Comparison of ENCODE assay signal across 8 mouse cellular contexts in the genomic region with DNA sequence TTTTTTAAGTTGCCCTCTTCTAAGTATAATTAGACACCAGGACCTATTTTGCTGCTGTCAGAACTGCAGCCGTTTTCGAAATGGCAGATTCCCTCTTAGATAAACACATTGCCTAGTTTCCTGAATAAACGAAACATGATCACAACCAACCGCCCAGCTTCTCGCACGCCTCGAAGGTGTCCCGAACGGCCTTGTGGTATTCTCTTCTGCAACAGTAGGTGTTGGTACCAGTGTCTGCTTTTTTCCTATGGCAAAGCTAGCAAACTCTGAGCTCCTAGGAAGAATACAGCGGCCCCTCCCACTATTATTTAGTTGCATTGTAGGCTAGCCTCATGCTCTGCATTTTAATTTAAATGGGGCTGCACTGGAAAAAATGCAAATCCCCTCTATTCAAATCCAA. TPM values are rescaled to one million over a fixed set of nuclear protein-coding genes. Genes with fewer than 3 reads are reported as not detected.
A peak's percentile ranks its signal among the peaks of the same experiment; 100 is the strongest.
DNase-seq lines count a peak whose midpoint lies in the region; ATAC-seq and TF ChIP-seq lines count a peak whose summit lies in the region.

No protein-coding gene starts in this region.

- no peaks in the 10 kb centered on the region for H3K9me3 ChIP-seq in hindbrain, postnatal 0 days (ENCODE audit: low read length)
- H3K9me3 ChIP-seq in midbrain, embryonic 15.5 days = no peaks in the 10 kb centered on the region

- WGBS in hindbrain, postnatal 0 days = 5% methylated on average over 10 of the region's 10 CpGs
- 1% methylated on average over 10 of the region's 10 CpGs for WGBS in midbrain, embryonic 15.5 days

- H3K27me3 ChIP-seq in hindbrain, postnatal 0 days (ENCODE audit: insufficient read depth, low read length) = no peaks in the 10 kb centered on the region
- H3K27me3 ChIP-seq in midbrain, embryonic 15.5 days (replicated peaks) = no peaks in the 10 kb centered on the region; the same call in 1 of the 2 replicates

- TF ChIP-seq CTCF in layer of hippocampus, adult 2 months (conservative IDR thresholded peaks at IDR 0.05) = no peak
- TF ChIP-seq CTCF in hindbrain, postnatal 0 days (IDR thresholded peaks at IDR 0.05; ENCODE audit: low read depth) = no peak

- peak overlapping the region; percentile 49 for H3K4me2 ChIP-seq in hindbrain, postnatal 0 days (ENCODE audit: low read depth, low read length)
- H3K4me2 ChIP-seq in midbrain, embryonic 15.5 days = peak overlapping the region; percentile 45

- H3K4me1 ChIP-seq in hindbrain, postnatal 0 days (ENCODE audit: insufficient read depth, low read length) = no peaks in the 10 kb centered on the region
- peaks cover 18% of the 10 kb centered on the region for H3K4me1 ChIP-seq in midbrain, embryonic 15.5 days

- no peak for DNase-seq in layer of hippocampus, adult 2 months (ENCODE audit: low spot score in 2 of 2)
- no peak for DNase-seq in layer of hippocampus, adult 11-12 months (ENCODE audit: low spot score)
- DNase-seq in embryo, embryonic 10.5 days (ENCODE audit: low spot score) = peak; percentile 73
- DNase-seq in hindbrain, postnatal 0 days (ENCODE audit: low spot score) = peak; percentile 60
- no peak for DNase-seq in layer of hippocampus, adult 18-20 months (ENCODE audit: low spot score in 2 of 2)
- no peak for DNase-seq in layer of hippocampus, postnatal 36 days
- DNase-seq in layer of hippocampus, postnatal 25 days (ENCODE audit: extremely low spot score in 1 of 2, low spot score in 1 of 2) = no peak

- no peak overlapping the region for H3K27ac ChIP-seq in layer of hippocampus, adult 2 months
- H3K27ac ChIP-seq in hindbrain, postnatal 0 days = peak overlapping the region; percentile 49
- peak overlapping the region; percentile 78 for H3K27ac ChIP-seq in midbrain, embryonic 15.5 days

- H3K36me3 ChIP-seq in hindbrain, postnatal 0 days (ENCODE audit: insufficient read depth, low read length) = no peaks in the 10 kb centered on the region
- H3K36me3 ChIP-seq in midbrain, embryonic 15.5 days (replicated peaks) = no peaks in the 10 kb centered on the region

- peak overlapping the region; percentile 33 for H3K9ac ChIP-seq in hindbrain, postnatal 0 days (replicated peaks; ENCODE audit: low read length)
- H3K9ac ChIP-seq in midbrain, embryonic 15.5 days = peak overlapping the region; percentile 1; the same call in 1 of the 2 replicates

- ATAC-seq in hindbrain, postnatal 0 days = 0 out of 2 replicates have a peak, but pooled peaks have one; percentile 43
- ATAC-seq in midbrain, embryonic 15.5 days (replicated peaks) = peak; percentile 73

- peak overlapping the region; percentile 7 for H3K4me3 ChIP-seq in layer of hippocampus, adult 2 months
- peak overlapping the region; percentile 21 for H3K4me3 ChIP-seq in hindbrain, postnatal 0 days (ENCODE audit: low read length)
- H3K4me3 ChIP-seq in midbrain, embryonic 15.5 days = peak overlapping the region; percentile 23

RNA-seq across cellular contexts. Expression of a gene that starts 45.3 kb away (rescaled TPM):
- total RNA-seq in layer of hippocampus, adult 2 months (2021) = 1 to 10 TPM; 3.0 to 3.8 TPM
- total RNA-seq in hindbrain, postnatal 0 days (2014; rRNA removed) = 3.5 and 8.5 TPM in 2 replicates
- 0.59 and 0.61 TPM in 2 replicates for polyA plus RNA-seq in hindbrain, postnatal 0 days (2015; fragmentation: Nextera tagmentation; extraction: Ambion mirVana)
- 1.4 TPM in 2 replicates for polyA plus RNA-seq in midbrain, embryonic 15.5 days (2015; fragmentation: Nextera tagmentation; extraction: Ambion mirVana)
- 1 to 10 TPM; 4.2 TPM for total RNA-seq in layer of hippocampus, adult 18-20 months (2021)
- total RNA-seq in layer of hippocampus, postnatal 36 days (2021) = 1 to 10 TPM; 2.3 to 2.5 TPM
- 1 to 10 TPM; 2.6 to 5.4 TPM for total RNA-seq in layer of hippocampus, postnatal 25 days (2021)

Comparison
In these comparisons a context has a peak if more than half of its experiments do, and no peak if none do; other contexts are left out.
1. DNase-seq: peak in embryo, embryonic 10.5 days (single experiment) and hindbrain, postnatal 0 days (single experiment); none in layer of hippocampus, adult 2 months (0 of 2), layer of hippocampus, adult 11-12 months (single experiment), layer of hippocampus, adult 18-20 months (0 of 2), layer of hippocampus, postnatal 36 days (0 of 2) and layer of hippocampus, postnatal 25 days (0 of 2).
2. Peak in every context shown above with its lines, with median percentiles within 50 percentile points of each other: H3K4me3 ChIP-seq.